Mouse (Mus musculus) testis, adult 2 months (tissue): ENCODE data around the gene Btbd11.

Experiments
- CTCF ChIP-seq: fragments of 200-500 bp; IDR thresholded peaks from 2 replicates; pipeline ENCODE4 v1.5.1; 2012; ENCODE audit warnings: low read depth, mild to moderate bottlenecking, inconsistent platforms, low read length, moderate library complexity; ENCODE audit not compliant: control insufficient read depth, insufficient read depth, insufficient replicate concordance
- POLR2A ChIP-seq: fragments of 200-500 bp; IDR thresholded peaks from 2 replicates; pipeline ENCODE4 v1.6.1; 2012; ENCODE audit warnings: low read depth, mild to moderate bottlenecking, inconsistent platforms, low read length, moderate library complexity; ENCODE audit not compliant: control insufficient read depth

DNA sequence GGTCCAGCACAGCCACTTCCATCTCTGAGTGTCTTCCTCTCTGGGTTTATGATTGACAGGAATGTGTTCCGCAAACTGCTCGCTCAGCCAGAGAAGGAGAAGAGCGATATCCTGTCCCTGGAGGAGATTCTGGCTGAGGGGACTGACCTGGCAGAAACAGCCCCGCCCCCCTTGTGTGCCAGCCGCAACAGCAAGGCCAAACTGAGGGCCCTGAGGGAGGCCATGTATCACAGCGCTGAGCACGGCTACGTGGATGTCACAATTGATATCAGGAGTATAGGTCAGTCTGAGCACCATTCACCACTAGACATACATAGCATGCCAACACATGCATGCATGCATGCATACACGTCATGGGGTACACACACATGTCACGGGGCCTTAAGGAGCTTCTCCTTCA is 245.4 kb downstream of the Btbd11 start:
- TF ChIP-seq CTCF (no peak), POLR2A (no peak)
